Mouse (Mus musculus) left cerebral cortex, adult 8-10 months (tissue): ENCODE results near the gene Samhd1. TPM values are rescaled to one million over a fixed set of nuclear protein-coding genes. Genes with fewer than 3 reads are reported as not detected.
A peak's percentile ranks its signal among the peaks of the same experiment; 100 is the strongest.
"Not testable (repeated sequence)": the region's sequence is repeated elsewhere in the genome, so short reads cannot be mapped to it uniquely, and the experiment has no call there.

Source experiments
- DNase-seq, 2 experiments: peaks; one replicate each; pipeline ENCODE4 v3.0.0; 2022; ENCODE audit warnings: low spot score in 2 of 2
- total RNA-seq, 4 experiments: library from RNA; stranded (reverse); gene quantifications; 2 replicates each; pipeline ENCODE4 v1.2.4; 2022

Samhd1 gene
- 10 to 100 TPM; 12.8 to 17.0 (median 14.9) TPM for total RNA-seq

- DNase-seq: peak; percentile 78 to 87
Measured at GRCm38 (mm10) chr2:157135014-157135413, at the start of gene Samhd1. Samhd1 (minus strand) TSS chr2:157135265.

- no peak for DNase-seq
Measured at GRCm38 (mm10) chr2:157178167-157178566, 43.1 kb upstream of the Samhd1 start.

GRCm38 (mm10) chr2:157176248-157176647 is 41.2 kb upstream of the Samhd1 start:
- no peak for DNase-seq

GRCm38 (mm10) chr2:157174416-157174815 is 39.4 kb upstream of the Samhd1 start:
- DNase-seq: no peak

- no peak for DNase-seq
Measured at GRCm38 (mm10) chr2:157173555-157173954, 38.5 kb upstream of the Samhd1 start.

GRCm38 (mm10) chr2:157172984-157173383 is 37.9 kb upstream of the Samhd1 start:
- no peak for DNase-seq

- DNase-seq: no peak
Measured at GRCm38 (mm10) chr2:157170626-157171025, 35.6 kb upstream of the Samhd1 start.

- DNase-seq: peak in 1 of 2 experiments; percentile 9
Measured at GRCm38 (mm10) chr2:157170166-157170565, 35.1 kb upstream of the Samhd1 start.

GRCm38 (mm10) chr2:157166371-157167080 is 31.5 kb upstream of the Samhd1 start:
- DNase-seq: peak in 1 of 2 experiments; percentile 10

GRCm38 (mm10) chr2:157165312-157166224 is 30.5 kb upstream of the Samhd1 start:
- DNase-seq: not testable (repeated sequence)

- no peak for DNase-seq
Measured at GRCm38 (mm10) chr2:157164101-157164500, 29.0 kb upstream of the Samhd1 start.

GRCm38 (mm10) chr2:157156079-157156478 is 21.0 kb upstream of the Samhd1 start:
- no peak for DNase-seq

- DNase-seq: no peak
Measured at GRCm38 (mm10) chr2:157153235-157153634, 18.2 kb upstream of the Samhd1 start.

GRCm38 (mm10) chr2:157148417-157148816 is 13.4 kb upstream of the Samhd1 start:
- DNase-seq: no peak

- no peak for DNase-seq
Measured at GRCm38 (mm10) chr2:157147397-157148020, 12.4 kb upstream of the Samhd1 start.

GRCm38 (mm10) chr2:157145173-157145572 is 10.1 kb upstream of the Samhd1 start:
- DNase-seq: no peak

- DNase-seq: no peak
Measured at GRCm38 (mm10) chr2:157144132-157144531, 9.1 kb upstream of the Samhd1 start.

- DNase-seq: no peak
Measured at GRCm38 (mm10) chr2:157141962-157142361, 6.9 kb upstream of the Samhd1 start.

- DNase-seq: no peak
Measured at GRCm38 (mm10) chr2:157139251-157139802, 4.3 kb upstream of the Samhd1 start.

- DNase-seq: no peak
Measured at GRCm38 (mm10) chr2:157138808-157139207, 3.7 kb upstream of the Samhd1 start.

- DNase-seq: no peak
Measured at GRCm38 (mm10) chr2:157137959-157138731, 3.1 kb upstream of the Samhd1 start.
